Mouse (Mus musculus) lung, postnatal 0 days (tissue): ENCODE measurements around the gene Fgg.

Experiments used
- CTCF ChIP-seq: IDR thresholded peaks from 2 replicates; pipeline ENCODE4 v1.5.1; 2016; ENCODE audit warnings: antibody characterized with exemption, mild to moderate bottlenecking
- EP300 ChIP-seq: IDR thresholded peaks from 2 replicates; pipeline ENCODE4 v1.6.1; 2016; ENCODE audit warnings: antibody characterized with exemption, mild to moderate bottlenecking, control low read depth

GRCm38 (mm10) chr3:83016236-83016635 is 8.7 kb downstream of the Fgg start:
- TF ChIP-seq EP300: no peak
- no peak for TF ChIP-seq CTCF
